In genomic region chr4:130693936-130694335, GRCm38 (mm10) we compare ENCODE assay signal across 17 mouse cellular contexts. TPM values are rescaled to one million over a fixed set of nuclear protein-coding genes. Genes with fewer than 3 reads are reported as not detected.
A peak's percentile ranks its signal among the peaks of the same experiment; 100 is the strongest.
DNase-seq lines count a peak whose midpoint lies in the region; ATAC-seq and TF ChIP-seq lines count a peak whose summit lies in the region.
"Had no signal": no experiment of that assay in that cellular context is flagged by ENCODE, and none has a peak within 500 bp of the region (broad histone marks: within the 10 kb centered on the region; RNA-seq: fewer than 3 reads in every experiment).

No protein-coding gene starts in this region.

- DNase-seq in heart, adult 2 months: no peak
- no peak for DNase-seq in heart, embryonic 10.5 days (ENCODE audit: low spot score)
- peak; percentile 44 for DNase-seq in kidney, adult 9 months
- no peak for DNase-seq in kidney, adult 18-20 months
- no peak for DNase-seq in left cerebral cortex, postnatal 4 days
- DNase-seq: cerebellum, adult 18-20 months; cerebellum, postnatal 25 days; embryo, embryonic 11 days; spleen, adult 18-20 months; thymus, postnatal 25 days had no signal

- intact Hi-C loops in heart, adult 2 months (cut with DNase I): no loop called here
- intact Hi-C loops in left cerebral cortex, postnatal 4 days (cut with DNase I): no loop called here

- no peak for TF ChIP-seq EP300 in heart, adult 2 months (IDR thresholded peaks at IDR 0.05; ENCODE audit: insufficient read depth, low read depth, low read length)

- no peak overlapping the region for H3ac ChIP-seq in myocyte (ENCODE audit: control insufficient read depth, insufficient read length)

- 52% methylated on average over 3 of the region's 3 CpGs for WGBS in heart, adult 2 months
- 66% methylated on average over 3 of the region's 3 CpGs for WGBS in heart, embryonic 10.5 days
- WGBS in heart, embryonic 15.5 days: 47% methylated on average over 3 of the region's 3 CpGs

- peak overlapping the region; percentile 6; the same call in 1 of the 2 replicates for H3K4me2 ChIP-seq in heart, embryonic 15.5 days
- H3K4me2 ChIP-seq in myocyte (ENCODE audit: low read depth): peak overlapping the region; percentile 15
- H3K4me2 ChIP-seq: hindbrain, embryonic 14.5 days; limb, embryonic 12.5 days; midbrain, embryonic 11.5 days; neural tube, embryonic 13.5 days had no signal

- H3K36me3 ChIP-seq in heart, adult 2 months (ENCODE audit: control insufficient read depth, insufficient read depth, low read length): peaks cover 19% of the 10 kb centered on the region
- H3K36me3 ChIP-seq in heart, embryonic 10.5 days: peaks cover 37% of the 10 kb centered on the region
- H3K36me3 ChIP-seq in heart, embryonic 15.5 days: peaks cover 5% of the 10 kb centered on the region; the same call in 1 of the 2 replicates
- H3K36me3 ChIP-seq in myocyte (ENCODE audit: control insufficient read depth, insufficient read depth): peaks cover 12% of the 10 kb centered on the region

- peaks cover 2% of the 10 kb centered on the region for H3K4me1 ChIP-seq in heart, adult 2 months (ENCODE audit: control insufficient read depth, insufficient read depth, low read length)
- peaks cover 9% of the 10 kb centered on the region; the same call in 1 of the 2 replicates for H3K4me1 ChIP-seq in heart, embryonic 10.5 days
- H3K4me1 ChIP-seq in heart, embryonic 15.5 days (replicated peaks): peaks cover 24% of the 10 kb centered on the region
- H3K4me1 ChIP-seq: limb, embryonic 12.5 days had no signal

- peaks cover 9% of the 10 kb centered on the region for H3K79me2 ChIP-seq in heart, adult 2 months (replicated peaks; ENCODE audit: control insufficient read depth, insufficient read depth, low read length)
- peaks cover 99% of the 10 kb centered on the region for H3K79me2 ChIP-seq in myocyte (ENCODE audit: control insufficient read depth, insufficient read depth)

- no peaks in the 10 kb centered on the region for H3K9me3 ChIP-seq in heart, embryonic 10.5 days
- no peaks in the 10 kb centered on the region for H3K9me3 ChIP-seq in heart, embryonic 15.5 days (replicated peaks)
- H3K9me3 ChIP-seq: limb, embryonic 12.5 days; neural tube, embryonic 13.5 days had no signal

- no peaks in the 10 kb centered on the region for H3K27me3 ChIP-seq in heart, adult 2 months (ENCODE audit: control insufficient read depth, insufficient read depth, low read length)
- no peaks in the 10 kb centered on the region for H3K27me3 ChIP-seq in heart, embryonic 10.5 days (ENCODE audit: insufficient read depth, poor library complexity, severe bottlenecking)
- no peaks in the 10 kb centered on the region for H3K27me3 ChIP-seq in heart, embryonic 15.5 days
- H3K27me3 ChIP-seq in myocyte (ENCODE audit: control insufficient read depth, insufficient read depth, insufficient read length): no peaks in the 10 kb centered on the region
- H3K27me3 ChIP-seq: limb, embryonic 12.5 days; neural tube, embryonic 13.5 days had no signal

- H3K4me3 ChIP-seq in heart, adult 2 months: no peak overlapping the region
- H3K4me3 ChIP-seq in heart, embryonic 10.5 days: no peak overlapping the region
- no peak overlapping the region for H3K4me3 ChIP-seq in heart, embryonic 15.5 days
- H3K4me3 ChIP-seq in myocyte: no peak overlapping the region
- H3K4me3 ChIP-seq: limb, embryonic 12.5 days; neural tube, embryonic 13.5 days had no signal

- no peak overlapping the region for H3K9ac ChIP-seq in heart, adult 2 months (ENCODE audit: low read depth, low read length)
- no peak overlapping the region for H3K9ac ChIP-seq in heart, embryonic 15.5 days
- H3K9ac ChIP-seq: hindbrain, embryonic 14.5 days; limb, embryonic 12.5 days; neural tube, embryonic 13.5 days had no signal

- peak overlapping the region; percentile 51 for H3K27ac ChIP-seq in heart, adult 2 months
- no peak overlapping the region for H3K27ac ChIP-seq in heart, embryonic 10.5 days
- H3K27ac ChIP-seq in heart, embryonic 15.5 days: peak overlapping the region; percentile 56
- H3K27ac ChIP-seq: hindbrain, embryonic 14.5 days; limb, embryonic 12.5 days; neural tube, embryonic 13.5 days had no signal

- TF ChIP-seq POLR2A in heart, adult 2 months (IDR thresholded peaks at IDR 0.05; ENCODE audit: insufficient read depth, low read depth, low read length): no peak
- TF ChIP-seq POLR2A in myocyte (IDR thresholded peaks at IDR 0.05; ENCODE audit: insufficient read length, low read depth): no peak

- TF ChIP-seq CTCF in heart, adult 2 months (IDR thresholded peaks at IDR 0.05): no peak

- no peak for ATAC-seq in heart, embryonic 15.5 days (replicated peaks; ENCODE audit: insufficient number of reproducible peaks, insufficient read depth, low FRiP score, low read depth)
- ATAC-seq: lung, postnatal 0 days had no signal

TF ChIP-seq in myocyte, 11 proteins besides CTCF, POLR2A, EP300 and RAD21:
- no peak for TF ChIP-seq POLR2AphosphoS2 (IDR thresholded peaks at IDR 0.05; ENCODE audit: insufficient read length, low read depth)
- TF ChIP-seq TCF3 (IDR thresholded peaks at IDR 0.05; ENCODE audit: insufficient read length, low read depth): no peak
- TF ChIP-seq MYOD1 (IDR thresholded peaks at IDR 0.05; ENCODE audit: control insufficient read depth in 1 of 3, insufficient read length in 2 of 3, low read depth in 2 of 3): no peak
- TF ChIP-seq E2F4 (IDR thresholded peaks at IDR 0.05; ENCODE audit: insufficient read depth): no peak
- no peak for TF ChIP-seq MYOG (IDR thresholded peaks at IDR 0.05; ENCODE audit: control insufficient read depth in 1 of 3, insufficient read depth in 1 of 3, insufficient read length in 2 of 3, low read depth in 2 of 3)
- no peak for TF ChIP-seq SRF (IDR thresholded peaks at IDR 0.05; ENCODE audit: control insufficient read depth, insufficient read length, low read depth)
- no peak for TF ChIP-seq USF1 (IDR thresholded peaks at IDR 0.05; ENCODE audit: low read depth)
- no peak for TF ChIP-seq CEBPB (IDR thresholded peaks at IDR 0.05; ENCODE audit: insufficient read depth, poor library complexity, severe bottlenecking)
- no peak for TF ChIP-seq TCF12 (IDR thresholded peaks at IDR 0.05; ENCODE audit: insufficient read depth, poor library complexity, severe bottlenecking)
- TF ChIP-seq REST (IDR thresholded peaks at IDR 0.05; ENCODE audit: insufficient read depth, insufficient read length): no peak
- no peak for TF ChIP-seq MAX (IDR thresholded peaks at IDR 0.05; ENCODE audit: low read depth)

RNA-seq across cellular contexts. Expression of gene Pum1, which starts 30.8 kb away (rescaled TPM):
- total RNA-seq in heart, adult 2 months (2021): 10 to 100 TPM; 57.1 to 59.7 TPM
- 32.2 and 47.1 TPM in 2 replicates for polyA plus RNA-seq in heart, adult 2 months (2012; rRNA removed)
- polyA plus RNA-seq in heart, embryonic 10.5 days (2016; fragmentation: Nextera tagmentation; extraction: Ambion mirVana): 72.5 and 81.0 TPM in 2 replicates
- polyA plus RNA-seq in heart, embryonic 15.5 days (2015; fragmentation: Nextera tagmentation; extraction: Ambion mirVana): 46.8 and 57.9 TPM in 2 replicates
- 28.2 TPM for polyA plus RNA-seq in myocyte (2012; fragmentation: generic; extraction: Trizol)
- total RNA-seq in left cerebral cortex, postnatal 4 days (2021): 100 to 1,000 TPM; 137 to 139 TPM
